Mouse (Mus musculus) MEL (cell line): ENCODE results near the gene Qrich1.
"Not testable (repeated sequence)": the region's sequence is repeated elsewhere in the genome, so short reads cannot be mapped to it uniquely, and the experiment has no call there.

Experiments
- CHD2 ChIP-seq: IDR thresholded peaks from 2 replicates; pipeline ENCODE4 v1.6.1; 2011; ENCODE audit warnings: low read length, improper control_type of control experiment
- CTCF ChIP-seq, 3 experiments: IDR thresholded peaks in 2 of 3; conservative IDR thresholded peaks in 1 of 3; 2 replicates each; pipeline ENCODE4 v1.5.1; 2011 to 2012; ENCODE audit warnings: low read length in 3 of 3, low read depth in 2 of 3, mild to moderate bottlenecking in 2 of 3, improper control_type of control experiment in 1 of 3, inconsistent platforms in 1 of 3, mixed read lengths in 1 of 3, moderate library complexity in 1 of 3; ENCODE audit not compliant: control insufficient read depth in 1 of 3, insufficient read depth in 1 of 3, poor library complexity in 1 of 3, severe bottlenecking in 1 of 3
- E2F4 ChIP-seq: IDR thresholded peaks from 2 replicates; pipeline ENCODE4 v1.6.1; 2011; ENCODE audit warnings: low read depth, low read length, improper control_type of control experiment, borderline replicate concordance
- EP300 ChIP-seq, 2 experiments: IDR thresholded peaks; 2 replicates each; pipeline ENCODE4 v1.6.1; 2011; ENCODE audit warnings: improper control_type of control experiment in 2 of 2, low read length in 2 of 2, low read depth in 1 of 2, mild to moderate bottlenecking in 1 of 2
- ETS1 ChIP-seq: IDR thresholded peaks from 2 replicates; pipeline ENCODE4 v1.6.1; 2012; ENCODE audit warnings: low read depth, mild to moderate bottlenecking, inconsistent platforms, low read length, improper control_type of control experiment, moderate library complexity
- GABPA ChIP-seq: IDR thresholded peaks from 2 replicates; pipeline ENCODE4 v1.6.1; 2012; ENCODE audit warnings: low read depth, mild to moderate bottlenecking, inconsistent platforms, low read length, improper control_type of control experiment, moderate library complexity
- GATA1 ChIP-seq: IDR thresholded peaks from 2 replicates; pipeline ENCODE4 v1.6.1; 2011; ENCODE audit warnings: low read depth, low read length, improper control_type of control experiment
- KAT2A ChIP-seq: conservative IDR thresholded peaks from 2 replicates; pipeline ENCODE4 v1.6.1; 2012; ENCODE audit warnings: low read depth, low read length, improper control_type of control experiment, inconsistent platforms
- POLR2A ChIP-seq, 2 experiments: IDR thresholded peaks; 2 replicates each; pipeline ENCODE4 v1.6.1; 2011 to 2012; ENCODE audit warnings: low read length in 2 of 2, mild to moderate bottlenecking in 2 of 2, control low read depth in 1 of 2, improper control_type of control experiment in 1 of 2, low read depth in 1 of 2, moderate library complexity in 1 of 2; ENCODE audit not compliant: control insufficient read depth in 1 of 2, insufficient read depth in 1 of 2, poor library complexity in 1 of 2
- POLR2AphosphoS2 ChIP-seq: IDR thresholded peaks from 2 replicates; pipeline ENCODE4 v1.6.1; 2011; ENCODE audit warnings: low read length, improper control_type of control experiment
- POLR2AphosphoS5 ChIP-seq: IDR thresholded peaks from 2 replicates; pipeline ENCODE4 v1.6.1; 2012; ENCODE audit warnings: low read depth, borderline replicate concordance, mild to moderate bottlenecking, inconsistent platforms, low read length, moderate library complexity, mixed read lengths
- TAL1 ChIP-seq: IDR thresholded peaks from 2 replicates; pipeline ENCODE4 v1.6.1; 2012; ENCODE audit warnings: mild to moderate bottlenecking, inconsistent platforms, low read length, moderate library complexity, mixed read lengths
- UBTF ChIP-seq: IDR thresholded peaks from 2 replicates; pipeline ENCODE4 v1.6.1; 2012; ENCODE audit warnings: low read depth, mild to moderate bottlenecking, inconsistent platforms, low read length, improper control_type of control experiment, moderate library complexity, borderline replicate concordance; ENCODE audit not compliant: insufficient read depth

DNA sequence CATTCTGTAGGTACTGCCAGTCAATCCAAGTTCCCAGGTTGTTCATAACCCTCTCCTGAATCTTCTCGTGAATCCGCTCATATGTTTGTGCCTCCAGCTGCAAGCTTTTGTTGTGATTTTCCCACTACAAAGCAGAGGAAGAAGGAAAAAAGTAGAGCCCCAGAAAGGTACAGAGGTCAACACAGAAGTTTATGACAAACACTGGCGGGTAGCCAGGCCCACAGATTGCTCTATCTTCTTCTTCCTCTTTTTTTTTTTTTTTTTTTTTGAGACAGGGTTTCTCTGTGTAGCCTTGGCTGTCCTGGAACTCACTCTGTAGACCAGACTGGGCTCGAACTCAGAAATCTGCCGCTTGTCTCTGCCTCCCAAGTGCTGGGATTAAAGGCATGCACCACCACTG is 91.3 kb downstream of the Qrich1 start:
- TF ChIP-seq UBTF; POLR2AphosphoS5; CTCF (IDR thresholded peaks at IDR 0.05 in 2 of 3, conservative IDR thresholded peaks at IDR 0.05 in 1 of 3; ENCODE audit: control insufficient read depth in 1 of 3, insufficient read depth in 1 of 3, low read depth in 2 of 3, low read length in 3 of 3, poor library complexity in 1 of 3, severe bottlenecking in 1 of 3); TAL1; POLR2A (IDR thresholded peaks at IDR 0.05; ENCODE audit: control insufficient read depth in 1 of 2, insufficient read depth in 1 of 2, low read depth in 1 of 2, low read length in 2 of 2, poor library complexity in 1 of 2); GABPA; KAT2A; ETS1; E2F4; CHD2; POLR2AphosphoS2: not testable (repeated sequence)
- 0 out of 2 replicates have a peak, but pooled peaks have one; percentile 26 for TF ChIP-seq GATA1
- peak; percentile 16 to 64; a peak in 2 of 4 replicates for TF ChIP-seq EP300 (IDR thresholded peaks at IDR 0.05; ENCODE audit: low read depth in 1 of 2, low read length in 2 of 2)
